Mouse (Mus musculus) c-Kit-negative CD71-positive TER-119-positive erythroid progenitor cells, embryonic 14.5 days (primary cell): ENCODE results near the gene Rtn4.

Experiments
- DNase-seq: peaks from one replicate; pipeline ENCODE4 v3.0.0-alpha.2; 2013; ENCODE audit warnings: low read depth, low spot score

The Rtn4 gene

GRCm38 (mm10) chr11:29762768-29763167 lies 70.0 kb downstream of the Rtn4 start:
- DNase-seq: no peak

GRCm38 (mm10) chr11:29765063-29765462 lies 72.3 kb downstream of the Rtn4 start:
- no peak for DNase-seq

GRCm38 (mm10) chr11:29766313-29766982 lies 73.7 kb downstream of the Rtn4 start:
- no peak for DNase-seq

- DNase-seq: no peak
Observed at GRCm38 (mm10) chr11:29768523-29768922, 75.8 kb downstream of the Rtn4 start.

GRCm38 (mm10) chr11:29770666-29771400 lies 78.1 kb downstream of the Rtn4 start:
- DNase-seq: no peak

GRCm38 (mm10) chr11:29772279-29772678 lies 79.5 kb downstream of the Rtn4 start:
- no peak for DNase-seq

GRCm38 (mm10) chr11:29774296-29774695 lies 81.5 kb downstream of the Rtn4 start:
- no peak for DNase-seq

GRCm38 (mm10) chr11:29774760-29775159 lies 82.0 kb downstream of the Rtn4 start:
- DNase-seq: no peak

- no peak for DNase-seq
Observed at GRCm38 (mm10) chr11:29777964-29778363, 85.2 kb downstream of the Rtn4 start.

GRCm38 (mm10) chr11:29778936-29779335 lies 86.2 kb downstream of the Rtn4 start:
- no peak for DNase-seq

- no peak for DNase-seq
Observed at GRCm38 (mm10) chr11:29779409-29780026, 86.8 kb downstream of the Rtn4 start.

- DNase-seq: no peak
Observed at GRCm38 (mm10) chr11:29786583-29787219, 94.0 kb downstream of the Rtn4 start.

- DNase-seq: no peak
Observed at GRCm38 (mm10) chr11:29787473-29787872, 94.7 kb downstream of the Rtn4 start.

GRCm38 (mm10) chr11:29788499-29788898 lies 95.8 kb downstream of the Rtn4 start:
- no peak for DNase-seq

GRCm38 (mm10) chr11:29788921-29789638 lies 96.3 kb downstream of the Rtn4 start:
- no peak for DNase-seq

GRCm38 (mm10) chr11:29790796-29791195 lies 98.0 kb downstream of the Rtn4 start:
- DNase-seq: no peak
